Mouse (Mus musculus): ENCODE results near the gene Col6a4.

DNA sequence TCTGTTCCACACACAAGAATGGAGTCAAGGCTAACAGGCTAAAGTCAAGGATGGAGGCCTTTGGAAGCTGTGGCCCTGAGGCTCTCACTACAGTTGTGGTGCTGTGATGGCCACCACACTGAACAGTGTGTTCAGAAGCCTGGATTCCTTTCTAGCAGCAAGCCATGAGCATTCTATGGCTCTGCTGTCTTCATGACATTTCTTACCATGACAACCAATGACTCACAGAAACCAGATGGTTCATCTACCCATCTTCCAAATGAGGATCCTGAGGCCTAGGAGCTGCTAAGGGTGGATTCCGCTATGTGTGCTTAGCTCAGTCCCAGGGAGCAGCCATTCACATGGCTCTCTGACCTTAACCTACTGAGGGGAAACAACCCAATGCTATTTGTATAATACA, 57.3 kb downstream of the Col6a4 start:
- TF ChIP-seq POLR2A (IDR thresholded peaks at IDR 0.05; ENCODE audit: insufficient read depth, low read length) (no peak), CTCF (IDR thresholded peaks at IDR 0.05; ENCODE audit: low read depth, low read length) (no peak)

Measured in ES-Bruce4 (cell line).